Mouse (Mus musculus): ENCODE measurements around the gene Add2. TPM values are rescaled to one million over a fixed set of nuclear protein-coding genes. Genes with fewer than 3 reads are reported as not detected.

Add2 gene
- polyA plus RNA-seq, 1 experiment = 1.7 TPM

GRCm38 (mm10) chr6:86028150-86028549, 331 bp upstream of the Add2 start:
- no peak overlapping the region for H3K4me3 ChIP-seq (ENCODE audit: control insufficient read depth, low read depth, low read length)
- no peaks in the 10 kb centered on the region; the same call in 1 of the 2 replicates for H3K4me1 ChIP-seq (ENCODE audit: control insufficient read depth, insufficient read depth, low read length)
- no peaks in the 10 kb centered on the region for H3K36me3 ChIP-seq (ENCODE audit: control insufficient read depth, insufficient read depth, low read length)
- no peak overlapping the region for H3K27ac ChIP-seq (ENCODE audit: control insufficient read depth, insufficient read depth, low read depth, low read length)
- no peak for TF ChIP-seq CTCF (IDR thresholded peaks at IDR 0.05; ENCODE audit: control insufficient read depth, insufficient read depth, insufficient replicate concordance, low read depth, low read length)
- no peak for TF ChIP-seq POLR2A (IDR thresholded peaks at IDR 0.05; ENCODE audit: control insufficient read depth, low read depth, low read length)
- no peaks in the 10 kb centered on the region for H3K27me3 ChIP-seq (ENCODE audit: control insufficient read depth, insufficient read depth, low read length)

- no peak overlapping the region for H3K27ac ChIP-seq (ENCODE audit: control insufficient read depth, insufficient read depth, low read depth, low read length)
- peak overlapping the region; percentile 32; the same call in 1 of the 2 replicates for H3K4me3 ChIP-seq (ENCODE audit: control insufficient read depth, low read depth, low read length)
- H3K36me3 ChIP-seq (ENCODE audit: control insufficient read depth, insufficient read depth, low read length) = no peaks in the 10 kb centered on the region
- H3K27me3 ChIP-seq (ENCODE audit: control insufficient read depth, insufficient read depth, low read length) = no peaks in the 10 kb centered on the region
- TF ChIP-seq POLR2A (IDR thresholded peaks at IDR 0.05; ENCODE audit: control insufficient read depth, low read depth, low read length) (no peak), CTCF (IDR thresholded peaks at IDR 0.05; ENCODE audit: control insufficient read depth, insufficient read depth, insufficient replicate concordance, low read depth, low read length) (no peak)
- no peaks in the 10 kb centered on the region; the same call in 1 of the 2 replicates for H3K4me1 ChIP-seq (ENCODE audit: control insufficient read depth, insufficient read depth, low read length)
Measured at GRCm38 (mm10) chr6:86029323-86029713, 837 bp downstream of the Add2 start.

- no peaks in the 10 kb centered on the region; the same call in 1 of the 2 replicates for H3K4me1 ChIP-seq (ENCODE audit: control insufficient read depth, insufficient read depth, low read length)
- H3K27ac ChIP-seq (ENCODE audit: control insufficient read depth, insufficient read depth, low read depth, low read length) = no peak overlapping the region
- TF ChIP-seq POLR2A (IDR thresholded peaks at IDR 0.05; ENCODE audit: control insufficient read depth, low read depth, low read length) (no peak), CTCF (IDR thresholded peaks at IDR 0.05; ENCODE audit: control insufficient read depth, insufficient read depth, insufficient replicate concordance, low read depth, low read length) (no peak)
- no peaks in the 10 kb centered on the region for H3K27me3 ChIP-seq (ENCODE audit: control insufficient read depth, insufficient read depth, low read length)
- H3K4me3 ChIP-seq (ENCODE audit: control insufficient read depth, low read depth, low read length) = no peak overlapping the region
- no peaks in the 10 kb centered on the region for H3K36me3 ChIP-seq (ENCODE audit: control insufficient read depth, insufficient read depth, low read length)
Measured at GRCm38 (mm10) chr6:86031527-86031926, 3.0 kb downstream of the Add2 start.

GRCm38 (mm10) chr6:86033635-86034034, 5.2 kb downstream of the Add2 start:
- H3K4me3 ChIP-seq (ENCODE audit: control insufficient read depth, low read depth, low read length) = no peak overlapping the region
- H3K27me3 ChIP-seq (ENCODE audit: control insufficient read depth, insufficient read depth, low read length) = no peaks in the 10 kb centered on the region
- H3K4me1 ChIP-seq (ENCODE audit: control insufficient read depth, insufficient read depth, low read length) = no peaks in the 10 kb centered on the region; the same call in 1 of the 2 replicates
- no peak for TF ChIP-seq CTCF (IDR thresholded peaks at IDR 0.05; ENCODE audit: control insufficient read depth, insufficient read depth, insufficient replicate concordance, low read depth, low read length)
- H3K36me3 ChIP-seq (ENCODE audit: control insufficient read depth, insufficient read depth, low read length) = no peaks in the 10 kb centered on the region
- H3K27ac ChIP-seq (ENCODE audit: control insufficient read depth, insufficient read depth, low read depth, low read length) = no peak overlapping the region

- Histone ChIP-seq H3K27me3 (ENCODE audit: control insufficient read depth, insufficient read depth, low read length) (no peaks in the 10 kb centered on the region), H3K4me1 (ENCODE audit: control insufficient read depth, insufficient read depth, low read length) (no peaks in the 10 kb centered on the region), H3K4me3 (ENCODE audit: control insufficient read depth, low read depth, low read length) (no peak overlapping the region), H3K36me3 (ENCODE audit: control insufficient read depth, insufficient read depth, low read length) (no peaks in the 10 kb centered on the region), H3K27ac (ENCODE audit: control insufficient read depth, insufficient read depth, low read depth, low read length) (no peak overlapping the region)
- TF ChIP-seq CTCF (IDR thresholded peaks at IDR 0.05; ENCODE audit: control insufficient read depth, insufficient read depth, insufficient replicate concordance, low read depth, low read length) (no peak), POLR2A (IDR thresholded peaks at IDR 0.05; ENCODE audit: control insufficient read depth, low read depth, low read length) (no peak)
Measured at GRCm38 (mm10) chr6:86038901-86039300, 10.4 kb downstream of the Add2 start.

- Histone ChIP-seq H3K36me3 (ENCODE audit: control insufficient read depth, insufficient read depth, low read length) (no peaks in the 10 kb centered on the region), H3K4me1 (ENCODE audit: control insufficient read depth, insufficient read depth, low read length) (no peaks in the 10 kb centered on the region), H3K27me3 (ENCODE audit: control insufficient read depth, insufficient read depth, low read length) (no peaks in the 10 kb centered on the region), H3K4me3 (ENCODE audit: control insufficient read depth, low read depth, low read length) (no peak overlapping the region), H3K27ac (ENCODE audit: control insufficient read depth, insufficient read depth, low read depth, low read length) (no peak overlapping the region)
- TF ChIP-seq CTCF (IDR thresholded peaks at IDR 0.05; ENCODE audit: control insufficient read depth, insufficient read depth, insufficient replicate concordance, low read depth, low read length) = no peak
Measured at GRCm38 (mm10) chr6:86040140-86040539, 11.7 kb downstream of the Add2 start.

- Histone ChIP-seq H3K36me3 (ENCODE audit: control insufficient read depth, insufficient read depth, low read length) (no peaks in the 10 kb centered on the region), H3K4me3 (ENCODE audit: control insufficient read depth, low read depth, low read length) (no peak overlapping the region), H3K27ac (ENCODE audit: control insufficient read depth, insufficient read depth, low read depth, low read length) (no peak overlapping the region), H3K27me3 (ENCODE audit: control insufficient read depth, insufficient read depth, low read length) (no peaks in the 10 kb centered on the region), H3K4me1 (ENCODE audit: control insufficient read depth, insufficient read depth, low read length) (no peaks in the 10 kb centered on the region)
- no peak for TF ChIP-seq POLR2A (IDR thresholded peaks at IDR 0.05; ENCODE audit: control insufficient read depth, low read depth, low read length)
- no peak for TF ChIP-seq CTCF (IDR thresholded peaks at IDR 0.05; ENCODE audit: control insufficient read depth, insufficient read depth, insufficient replicate concordance, low read depth, low read length)
Measured at GRCm38 (mm10) chr6:86047510-86047909, 19.0 kb downstream of the Add2 start.

GRCm38 (mm10) chr6:86048509-86048908, 20.0 kb downstream of the Add2 start:
- H3K36me3 ChIP-seq (ENCODE audit: control insufficient read depth, insufficient read depth, low read length) = no peaks in the 10 kb centered on the region
- no peak overlapping the region for H3K27ac ChIP-seq (ENCODE audit: control insufficient read depth, insufficient read depth, low read depth, low read length)
- TF ChIP-seq POLR2A (IDR thresholded peaks at IDR 0.05; ENCODE audit: control insufficient read depth, low read depth, low read length) = no peak
- TF ChIP-seq CTCF (IDR thresholded peaks at IDR 0.05; ENCODE audit: control insufficient read depth, insufficient read depth, insufficient replicate concordance, low read depth, low read length) = no peak
- no peaks in the 10 kb centered on the region for H3K27me3 ChIP-seq (ENCODE audit: control insufficient read depth, insufficient read depth, low read length)
- H3K4me3 ChIP-seq (ENCODE audit: control insufficient read depth, low read depth, low read length) = no peak overlapping the region
- no peaks in the 10 kb centered on the region for H3K4me1 ChIP-seq (ENCODE audit: control insufficient read depth, insufficient read depth, low read length)
